Mouse (Mus musculus) cerebellum, postnatal 36 days (tissue): Measurements from ENCODE around the gene Diras2.

Experiments used
- DNase-seq, 2 experiments: peaks; one replicate each; pipeline ENCODE4 v3.0.0; 2021 to 2022; ENCODE audit warnings: mixed read lengths in 2 of 2

Diras2 gene

GRCm38 (mm10) chr13:52531121-52531520, at the start of gene Diras2:
Gene Diras2 (minus strand): TSS chr13:52531279.
- no peak for DNase-seq

- DNase-seq, result no peak
Observed at GRCm38 (mm10) chr13:52578776-52579175, 47.7 kb upstream of the Diras2 start.

- DNase-seq, result no peak
Observed at GRCm38 (mm10) chr13:52577939-52578338, 46.9 kb upstream of the Diras2 start.

- no peak for DNase-seq
Observed at GRCm38 (mm10) chr13:52577326-52577920, 46.3 kb upstream of the Diras2 start.

GRCm38 (mm10) chr13:52576841-52577240, 45.8 kb upstream of the Diras2 start:
- DNase-seq, result no peak

GRCm38 (mm10) chr13:52576021-52576614, 45.0 kb upstream of the Diras2 start:
- DNase-seq, result no peak

GRCm38 (mm10) chr13:52575483-52575882, 44.4 kb upstream of the Diras2 start:
- DNase-seq, result no peak

- no peak for DNase-seq
Observed at GRCm38 (mm10) chr13:52574311-52574710, 43.2 kb upstream of the Diras2 start.

GRCm38 (mm10) chr13:52572451-52573446, 41.7 kb upstream of the Diras2 start:
- no peak for DNase-seq

GRCm38 (mm10) chr13:52571591-52572384, 40.7 kb upstream of the Diras2 start:
- no peak for DNase-seq

GRCm38 (mm10) chr13:52570276-52570675, 39.2 kb upstream of the Diras2 start:
- no peak for DNase-seq

- no peak for DNase-seq
Observed at GRCm38 (mm10) chr13:52569194-52569769, 38.2 kb upstream of the Diras2 start.

GRCm38 (mm10) chr13:52566777-52567176, 35.7 kb upstream of the Diras2 start:
- DNase-seq, result no peak

- DNase-seq, result no peak
Observed at GRCm38 (mm10) chr13:52566188-52566760, 35.2 kb upstream of the Diras2 start.

GRCm38 (mm10) chr13:52565103-52565739, 34.1 kb upstream of the Diras2 start:
- peak; percentile 5 to 25 for DNase-seq

- DNase-seq, result no peak
Observed at GRCm38 (mm10) chr13:52562166-52562571, 31.1 kb upstream of the Diras2 start.

- no peak for DNase-seq
Observed at GRCm38 (mm10) chr13:52561367-52562165, 30.5 kb upstream of the Diras2 start.

- DNase-seq, result no peak
Observed at GRCm38 (mm10) chr13:52557421-52557820, 26.3 kb upstream of the Diras2 start.

GRCm38 (mm10) chr13:52554722-52555121, 23.6 kb upstream of the Diras2 start:
- DNase-seq, result no peak

GRCm38 (mm10) chr13:52552822-52553477, 21.9 kb upstream of the Diras2 start:
- no peak for DNase-seq
